Mouse (Mus musculus) splenic B cell, adult 2 months (primary cell): ENCODE data around the gene Rfwd3.
"Not testable (repeated sequence)": the region's sequence is repeated elsewhere in the genome, so short reads cannot be mapped to it uniquely, and the experiment has no call there.

Experiments used
- DNase-seq: peaks from one replicate; pipeline ENCODE4 v3.0.0-alpha.2; 2011; ENCODE audit warnings: low read depth, low spot score
- H3K27me3 ChIP-seq: 2 replicates; pipeline ENCODE4 v1.6.1; 2012; ENCODE audit warnings: mild to moderate bottlenecking, low read length, moderate library complexity, mixed read lengths; ENCODE audit not compliant: control insufficient read depth, poor library complexity, insufficient read depth, severe bottlenecking
- H3K36me3 ChIP-seq: 2 replicates; pipeline ENCODE4 v1.6.1; 2012; ENCODE audit warnings: mild to moderate bottlenecking, low read length, moderate library complexity, mixed read lengths; ENCODE audit not compliant: control insufficient read depth, poor library complexity, insufficient read depth, severe bottlenecking

Gene Rfwd3

DNA sequence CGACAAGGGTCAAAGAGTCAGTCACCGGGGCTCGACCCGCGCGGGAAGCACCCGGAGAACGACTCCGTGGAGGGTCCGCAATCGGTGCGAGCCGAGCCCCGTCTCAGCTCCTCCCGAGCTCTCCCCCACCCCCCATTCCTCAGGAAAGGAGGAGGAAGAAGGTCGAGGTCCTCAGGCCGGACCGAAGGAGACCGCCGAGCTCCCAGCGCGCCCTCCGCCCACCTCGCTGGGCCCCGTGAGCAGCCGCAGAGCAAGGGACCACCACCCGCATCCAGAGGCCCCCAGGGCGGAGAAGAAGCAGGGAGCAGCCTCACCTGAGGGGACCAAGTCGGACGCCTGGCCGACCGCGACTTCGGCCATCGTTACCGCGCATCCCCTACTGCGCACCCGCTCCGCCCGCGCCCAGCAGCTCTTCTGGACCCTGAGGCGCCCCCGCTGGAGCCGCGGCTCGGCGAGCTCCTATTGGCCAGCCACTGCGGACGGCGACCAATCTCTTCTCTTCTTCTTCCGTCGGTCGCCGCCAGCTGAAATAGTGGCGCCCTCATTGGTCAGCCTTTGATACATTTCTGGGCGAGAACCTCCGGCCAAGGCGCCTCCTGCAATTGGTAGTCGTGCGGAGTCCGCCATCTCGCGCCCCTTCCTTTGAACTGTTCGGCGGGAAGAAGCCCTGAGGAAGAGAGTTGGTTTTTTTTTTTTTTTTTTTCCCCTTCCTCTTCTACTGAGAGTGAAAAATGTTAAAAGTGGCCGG lies at the start of gene Rfwd3:
Rfwd3 (minus strand) TSS at position 402 of the 748 bp plus-strand sequence.
- H3K27me3 ChIP-seq, result no peaks in the 10 kb centered on the region
- peaks cover 4% of the 10 kb centered on the region; the same call in 1 of the 2 replicates for H3K36me3 ChIP-seq
- DNase-seq, result peak; percentile 98

- DNase-seq, result peak; percentile 82
- Histone ChIP-seq H3K27me3 (no peaks in the 10 kb centered on the region), H3K36me3 (no peaks in the 10 kb centered on the region)
Observed at GRCm38 (mm10) chr8:111343225-111343624, 43.2 kb upstream of the Rfwd3 start.

GRCm38 (mm10) chr8:111340186-111340585 lies 40.2 kb upstream of the Rfwd3 start:
- no peaks in the 10 kb centered on the region for H3K36me3 ChIP-seq
- no peak for DNase-seq
- H3K27me3 ChIP-seq, result no peaks in the 10 kb centered on the region

DNA sequence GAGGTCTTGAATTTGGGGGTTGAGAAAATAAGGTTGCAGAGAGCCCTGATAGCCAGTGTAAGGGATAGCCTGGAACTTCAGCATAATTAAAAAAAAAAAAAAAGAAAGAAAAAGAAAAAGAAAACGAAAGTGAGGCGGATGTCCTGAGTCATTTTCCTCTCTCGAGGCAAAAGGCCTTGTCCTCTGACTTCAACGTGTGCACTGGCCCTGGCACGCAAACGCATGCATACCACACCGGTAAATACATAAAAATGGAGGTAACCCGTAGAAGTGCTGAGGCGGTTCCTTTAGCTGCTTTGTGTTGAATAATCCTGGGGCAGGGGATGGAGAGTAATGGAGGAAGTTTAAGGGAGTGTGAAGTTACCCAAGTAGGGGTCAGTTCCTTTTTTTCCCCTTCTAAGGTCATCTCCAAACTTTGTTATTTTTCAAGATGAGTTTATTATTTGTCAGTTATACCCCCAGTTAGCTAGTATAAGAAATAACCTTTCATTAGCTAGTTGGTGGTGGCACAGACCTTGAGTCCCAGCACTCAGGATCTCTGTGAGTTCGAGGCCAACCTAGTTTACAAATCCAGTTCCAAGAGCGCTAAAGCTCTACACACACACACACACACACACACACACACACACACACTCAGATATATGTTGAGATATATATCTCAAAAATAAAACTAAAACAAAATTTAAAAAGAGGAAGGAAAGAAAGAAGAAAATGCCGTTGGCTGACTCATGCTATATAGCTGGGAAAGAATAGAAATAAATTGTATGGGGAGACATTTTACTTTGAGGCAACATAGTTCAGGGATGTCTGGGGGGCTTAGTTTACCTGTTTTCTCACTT lies 38.6 kb upstream of the Rfwd3 start:
- H3K27me3 ChIP-seq, result no peaks in the 10 kb centered on the region
- peak; percentile 37 for DNase-seq
- H3K36me3 ChIP-seq, result no peaks in the 10 kb centered on the region

DNA sequence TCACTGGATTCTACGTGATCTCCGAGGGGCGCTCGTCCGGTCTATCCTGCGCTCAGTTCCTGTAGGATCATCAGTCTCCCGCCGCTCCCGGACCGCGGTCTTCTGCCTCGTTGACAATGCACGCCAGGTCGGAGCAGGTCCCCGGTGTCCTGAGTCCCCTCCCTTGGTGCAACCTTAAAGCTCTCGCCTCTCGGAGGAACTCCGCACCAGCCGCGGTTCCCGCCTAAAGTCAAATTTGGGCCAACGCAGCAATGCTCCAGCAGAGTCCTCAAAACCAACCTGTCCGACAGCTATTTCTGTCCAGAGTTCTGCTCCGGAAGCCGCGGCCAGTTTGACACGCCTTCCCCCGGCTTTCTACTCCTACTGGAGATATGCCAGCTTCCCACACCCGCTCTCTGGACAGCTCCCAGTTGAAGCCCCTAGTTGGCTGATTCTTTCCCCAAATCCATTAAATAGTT lies 37.9 kb upstream of the Rfwd3 start, which contains the start of gene Mlkl:
Mlkl (minus strand) TSS at position 288 of the 458 bp plus-strand sequence.
- no peaks in the 10 kb centered on the region for H3K27me3 ChIP-seq
- no peaks in the 10 kb centered on the region for H3K36me3 ChIP-seq
- peak; percentile 14 for DNase-seq

GRCm38 (mm10) chr8:111337311-111337889 lies 37.4 kb upstream of the Rfwd3 start:
- peak; percentile 18 for DNase-seq
- no peaks in the 10 kb centered on the region for H3K36me3 ChIP-seq
- no peaks in the 10 kb centered on the region for H3K27me3 ChIP-seq

- DNase-seq, result no peak
- Histone ChIP-seq H3K27me3 (no peaks in the 10 kb centered on the region), H3K36me3 (no peaks in the 10 kb centered on the region)
Observed at GRCm38 (mm10) chr8:111336692-111337091, 36.7 kb upstream of the Rfwd3 start.

- Histone ChIP-seq H3K36me3 (no peaks in the 10 kb centered on the region), H3K27me3 (no peaks in the 10 kb centered on the region)
- no peak for DNase-seq
Observed at GRCm38 (mm10) chr8:111325222-111325790, 25.3 kb upstream of the Rfwd3 start.

GRCm38 (mm10) chr8:111314729-111315128 lies 14.7 kb upstream of the Rfwd3 start:
- DNase-seq, result no peak
- Histone ChIP-seq H3K36me3 (no peaks in the 10 kb centered on the region), H3K27me3 (no peaks in the 10 kb centered on the region)

DNA sequence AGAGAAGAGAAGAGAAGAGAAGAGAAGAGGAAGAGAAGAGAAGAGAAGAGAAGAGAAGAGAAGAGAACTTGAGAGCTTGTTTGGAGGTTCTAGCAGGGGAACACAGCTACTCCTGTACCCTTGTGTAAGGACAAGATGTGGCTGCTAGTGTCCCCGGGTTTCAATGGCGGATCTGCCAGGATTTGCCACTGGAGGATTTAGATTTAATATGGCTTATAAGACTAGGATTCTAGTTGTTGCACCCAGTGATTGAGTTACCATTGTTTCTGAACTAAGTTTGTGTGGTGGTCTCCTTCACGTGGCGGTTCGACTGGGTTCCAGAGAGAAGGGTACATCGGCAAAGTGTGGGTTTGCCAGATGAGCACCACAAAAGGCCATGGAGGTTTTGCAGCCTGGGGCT lies 13.9 kb upstream of the Rfwd3 start:
- H3K27me3 ChIP-seq, DNase-seq, H3K36me3 ChIP-seq: not testable (repeated sequence)

DNA sequence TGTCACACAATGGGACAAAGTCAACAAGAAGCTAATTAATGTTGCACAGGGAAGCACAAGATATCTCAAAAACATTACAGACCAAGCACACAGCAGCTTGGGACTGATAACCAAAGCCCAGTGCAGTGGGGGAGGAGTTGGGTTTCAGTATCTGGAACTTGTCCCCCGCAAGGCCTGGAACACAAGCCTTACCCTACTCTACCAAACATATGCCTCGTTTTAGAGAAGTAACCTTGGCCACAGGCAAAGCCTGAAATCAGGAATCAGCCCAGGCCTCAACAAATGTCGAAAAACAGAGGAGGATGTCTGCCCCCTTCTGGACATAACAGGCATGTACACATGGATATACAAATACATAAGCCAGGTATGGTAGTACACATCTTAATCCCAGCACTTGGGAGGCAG lies 12.7 kb upstream of the Rfwd3 start:
- DNase-seq, result peak; percentile 24
- Histone ChIP-seq H3K36me3 (no peaks in the 10 kb centered on the region), H3K27me3 (no peaks in the 10 kb centered on the region)

- not testable (repeated sequence) for H3K36me3 ChIP-seq
Observed at GRCm38 (mm10) chr8:111310006-111310405, 10.0 kb upstream of the Rfwd3 start.

GRCm38 (mm10) chr8:111305031-111305730 lies 5.2 kb upstream of the Rfwd3 start:
- H3K36me3 ChIP-seq, result no peaks in the 10 kb centered on the region
- H3K27me3 ChIP-seq, result no peaks in the 10 kb centered on the region
- DNase-seq, result no peak

More at GRCm38 (mm10) chr8:111310006-111310405, 10.0 kb upstream of the Rfwd3 start:
- H3K27me3 ChIP-seq, DNase-seq: not testable (repeated sequence)

GRCm38 (mm10) chr8:111304359-111304758 lies 4.3 kb upstream of the Rfwd3 start:
- no peak for DNase-seq

More at GRCm38 (mm10) chr8:111304359-111304758, 4.3 kb upstream of the Rfwd3 start:
- Histone ChIP-seq H3K27me3 (no peaks in the 10 kb centered on the region), H3K36me3 (no peaks in the 10 kb centered on the region)
